Mouse (Mus musculus): Measurements from ENCODE around the gene Sycp2. TPM values are rescaled to one million over a fixed set of nuclear protein-coding genes. Genes with fewer than 3 reads are reported as not detected.

Gene Sycp2
- polyA plus RNA-seq (2012; rRNA removed) = not detected in 2 replicates

GRCm38 (mm10) chr2:178407053-178407815 lies at the start of gene Sycp2:
Gene Sycp2 (minus strand): TSS chr2:178407685.
- WGBS = 89% methylated on average over 52 of the region's 52 CpGs
- Histone ChIP-seq H3K36me3 (ENCODE audit: control insufficient read depth, insufficient read depth, low read length) (no peaks in the 10 kb centered on the region), H3K27ac (ENCODE audit: insufficient read depth, low read length) (no peak within 1 kb of the TSS), H3K4me3 (ENCODE audit: extremely low read depth, insufficient read depth, insufficient read length) (no peak within 1 kb of the TSS), H3K27me3 (ENCODE audit: control insufficient read depth, insufficient read depth, low read length) (no peaks in the 10 kb centered on the region), H3K4me1 (ENCODE audit: control insufficient read depth, insufficient read depth, insufficient read length) (no peaks in the 10 kb centered on the region)
- TF ChIP-seq CTCF (IDR thresholded peaks at IDR 0.05; ENCODE audit: extremely low read depth, insufficient read depth, insufficient read length, insufficient replicate concordance) (peak; percentile 16; the same call in 1 of the 2 replicates), POLR2A (IDR thresholded peaks at IDR 0.05; ENCODE audit: low read depth, low read length) (no peak)
- no peak for DNase-seq (ENCODE audit: low read depth in 1 of 2, low spot score in 2 of 2)

- Histone ChIP-seq H3K36me3 (ENCODE audit: control insufficient read depth, insufficient read depth, low read length) (no peaks in the 10 kb centered on the region), H3K27me3 (ENCODE audit: control insufficient read depth, insufficient read depth, low read length) (no peaks in the 10 kb centered on the region), H3K27ac (ENCODE audit: insufficient read depth, low read length) (no peak overlapping the region), H3K4me3 (ENCODE audit: extremely low read depth, insufficient read depth, insufficient read length) (no peak overlapping the region), H3K4me1 (ENCODE audit: control insufficient read depth, insufficient read depth, insufficient read length) (no peaks in the 10 kb centered on the region)
- TF ChIP-seq CTCF (IDR thresholded peaks at IDR 0.05; ENCODE audit: extremely low read depth, insufficient read depth, insufficient read length, insufficient replicate concordance) = no peak
- TF ChIP-seq POLR2A (IDR thresholded peaks at IDR 0.05; ENCODE audit: low read depth, low read length) = no peak
- no peak for DNase-seq (ENCODE audit: low read depth in 1 of 2, low spot score in 2 of 2)
- 48% methylated on average over 17 of the region's 17 CpGs for WGBS
Observed at GRCm38 (mm10) chr2:178454664-178455516, 47.4 kb upstream of the Sycp2 start.

- Histone ChIP-seq H3K27ac (ENCODE audit: insufficient read depth, low read length) (no peak overlapping the region), H3K27me3 (ENCODE audit: control insufficient read depth, insufficient read depth, low read length) (no peaks in the 10 kb centered on the region), H3K4me1 (ENCODE audit: control insufficient read depth, insufficient read depth, insufficient read length) (no peaks in the 10 kb centered on the region), H3K36me3 (ENCODE audit: control insufficient read depth, insufficient read depth, low read length) (no peaks in the 10 kb centered on the region), H3K4me3 (ENCODE audit: extremely low read depth, insufficient read depth, insufficient read length) (no peak overlapping the region)
- TF ChIP-seq POLR2A (IDR thresholded peaks at IDR 0.05; ENCODE audit: low read depth, low read length) = no peak
- no peak for TF ChIP-seq CTCF (IDR thresholded peaks at IDR 0.05; ENCODE audit: extremely low read depth, insufficient read depth, insufficient read length, insufficient replicate concordance)
- WGBS = 87% methylated on average over 10 of the region's 10 CpGs
- no peak for DNase-seq (ENCODE audit: low read depth in 1 of 2, low spot score in 2 of 2)
Observed at GRCm38 (mm10) chr2:178450961-178451360, 43.5 kb upstream of the Sycp2 start.

DNA sequence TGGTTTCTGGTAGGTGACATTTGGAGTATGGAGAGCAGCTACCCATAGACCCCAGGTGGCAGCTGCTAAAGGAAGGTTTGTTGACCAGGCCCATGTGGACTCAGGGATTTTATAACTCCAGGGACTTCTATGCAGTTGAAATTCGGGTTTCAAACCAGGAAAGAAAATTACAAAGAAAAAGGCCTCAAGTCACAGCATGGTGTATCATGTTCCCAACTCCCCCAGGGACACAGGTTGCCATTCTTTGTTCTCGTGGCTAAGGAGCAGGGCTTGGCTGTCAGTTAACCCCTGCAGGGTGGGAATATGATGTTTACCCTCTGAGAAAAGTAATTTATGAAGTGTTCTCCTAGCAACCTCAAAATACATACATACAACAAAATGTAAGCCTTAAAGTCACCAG lies 42.8 kb upstream of the Sycp2 start:
- no peaks in the 10 kb centered on the region for H3K27me3 ChIP-seq (ENCODE audit: control insufficient read depth, insufficient read depth, low read length)
- WGBS = 33% methylated on average over 2 of the region's 2 CpGs
- DNase-seq (ENCODE audit: low read depth in 1 of 2, low spot score in 2 of 2) = no peak
- H3K4me3 ChIP-seq (ENCODE audit: extremely low read depth, insufficient read depth, insufficient read length) = no peak overlapping the region
- H3K4me1 ChIP-seq (ENCODE audit: control insufficient read depth, insufficient read depth, insufficient read length) = no peaks in the 10 kb centered on the region
- TF ChIP-seq POLR2A (IDR thresholded peaks at IDR 0.05; ENCODE audit: low read depth, low read length) (no peak), CTCF (IDR thresholded peaks at IDR 0.05; ENCODE audit: extremely low read depth, insufficient read depth, insufficient read length, insufficient replicate concordance) (no peak)
- H3K27ac ChIP-seq (ENCODE audit: insufficient read depth, low read length) = no peak overlapping the region
- H3K36me3 ChIP-seq (ENCODE audit: control insufficient read depth, insufficient read depth, low read length) = no peaks in the 10 kb centered on the region

- WGBS = 85% methylated on average over 4 of the region's 4 CpGs
- Histone ChIP-seq H3K4me3 (ENCODE audit: extremely low read depth, insufficient read depth, insufficient read length) (no peak overlapping the region), H3K36me3 (ENCODE audit: control insufficient read depth, insufficient read depth, low read length) (no peaks in the 10 kb centered on the region), H3K4me1 (ENCODE audit: control insufficient read depth, insufficient read depth, insufficient read length) (no peaks in the 10 kb centered on the region), H3K27me3 (ENCODE audit: control insufficient read depth, insufficient read depth, low read length) (no peaks in the 10 kb centered on the region), H3K27ac (ENCODE audit: insufficient read depth, low read length) (no peak overlapping the region)
- no peak for TF ChIP-seq CTCF (IDR thresholded peaks at IDR 0.05; ENCODE audit: extremely low read depth, insufficient read depth, insufficient read length, insufficient replicate concordance)
- no peak for TF ChIP-seq POLR2A (IDR thresholded peaks at IDR 0.05; ENCODE audit: low read depth, low read length)
- DNase-seq (ENCODE audit: low read depth in 1 of 2, low spot score in 2 of 2) = no peak
Observed at GRCm38 (mm10) chr2:178449386-178449785, 41.9 kb upstream of the Sycp2 start.

DNA sequence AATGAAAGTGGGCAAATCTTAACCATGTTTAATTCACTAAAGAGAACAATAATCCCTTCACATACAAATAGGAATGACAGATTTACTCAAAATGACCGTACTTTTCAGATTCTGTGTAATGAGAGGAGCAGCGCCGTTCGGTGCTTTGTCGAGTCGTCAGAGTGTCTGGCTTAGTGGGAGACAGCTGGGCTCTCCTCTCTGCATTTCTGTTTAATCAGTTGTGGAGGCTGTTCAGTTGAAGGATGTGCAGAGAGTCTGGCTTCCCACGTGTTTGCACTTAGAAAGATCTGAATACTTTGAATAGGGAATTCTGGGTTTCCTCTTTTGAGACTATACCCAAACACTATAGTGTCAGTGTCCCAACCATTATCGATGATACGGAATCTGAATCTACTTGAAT lies 29.8 kb upstream of the Sycp2 start:
- no peak for DNase-seq (ENCODE audit: low read depth in 1 of 2, low spot score in 2 of 2)
- no peaks in the 10 kb centered on the region for H3K27me3 ChIP-seq (ENCODE audit: control insufficient read depth, insufficient read depth, low read length)
- 85% methylated on average over 9 of the region's 9 CpGs for WGBS
- no peak overlapping the region for H3K4me3 ChIP-seq (ENCODE audit: extremely low read depth, insufficient read depth, insufficient read length)
- no peaks in the 10 kb centered on the region for H3K36me3 ChIP-seq (ENCODE audit: control insufficient read depth, insufficient read depth, low read length)
- TF ChIP-seq POLR2A (IDR thresholded peaks at IDR 0.05; ENCODE audit: low read depth, low read length) = no peak
- TF ChIP-seq CTCF (IDR thresholded peaks at IDR 0.05; ENCODE audit: extremely low read depth, insufficient read depth, insufficient read length, insufficient replicate concordance) = no peak
- H3K4me1 ChIP-seq (ENCODE audit: control insufficient read depth, insufficient read depth, insufficient read length) = no peaks in the 10 kb centered on the region
- H3K27ac ChIP-seq (ENCODE audit: insufficient read depth, low read length) = no peak overlapping the region
